Mouse (Mus musculus): ENCODE data around the gene Igsf10.
"Not testable (repeated sequence)": the region's sequence is repeated elsewhere in the genome, so short reads cannot be mapped to it uniquely, and the experiment has no call there.

The Igsf10 gene

GRCm38 (mm10) chr3:59344065-59344905 is at the start of gene Igsf10:
Gene Igsf10 (minus strand): TSS chr3:59344394.
- DNase-seq: peak; percentile 34

DNA sequence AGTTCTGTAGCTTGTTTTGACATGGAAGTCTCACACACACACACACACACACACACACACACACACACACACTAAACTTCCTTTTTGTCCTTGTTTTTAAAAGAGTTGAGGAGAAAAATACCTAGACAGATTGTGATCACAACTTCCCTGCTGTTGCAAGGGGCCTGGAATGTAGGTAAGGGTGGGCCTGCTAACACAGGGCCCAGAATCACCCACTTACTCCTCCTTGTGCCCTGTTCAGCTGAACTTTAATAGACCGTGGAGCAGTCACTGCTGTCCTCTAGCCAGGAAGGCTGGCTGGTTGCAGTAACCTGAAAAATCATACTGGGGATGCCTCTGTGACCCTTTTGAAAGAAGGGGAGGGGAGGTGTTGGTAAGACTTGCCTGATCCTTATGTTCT is 41.4 kb upstream of the Igsf10 start:
- no peak for DNase-seq

- no peak for DNase-seq
These were observed 40.8 kb upstream of the Igsf10 start for GRCm38 (mm10) chr3:59385000-59385399.

DNA sequence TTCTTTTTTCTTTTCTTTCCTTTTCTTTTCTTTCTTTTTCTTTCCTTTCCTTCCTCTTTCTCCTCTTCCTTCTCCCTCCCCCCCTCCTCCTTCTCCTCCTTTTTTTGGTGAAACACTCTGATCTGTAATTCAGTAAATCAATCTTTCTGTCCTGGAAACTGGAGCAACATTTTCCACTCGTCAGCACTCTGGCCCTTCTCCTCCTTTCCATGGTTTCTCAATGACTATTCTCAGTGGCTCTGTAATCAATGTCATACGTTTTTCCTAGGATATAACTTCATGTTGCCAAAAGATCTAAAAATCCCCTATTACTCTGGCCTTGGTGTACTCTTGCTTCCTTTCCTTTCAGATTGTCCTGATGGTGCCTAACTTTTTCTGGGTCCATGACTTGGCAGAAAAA is 40.1 kb upstream of the Igsf10 start:
- no peak for DNase-seq

DNA sequence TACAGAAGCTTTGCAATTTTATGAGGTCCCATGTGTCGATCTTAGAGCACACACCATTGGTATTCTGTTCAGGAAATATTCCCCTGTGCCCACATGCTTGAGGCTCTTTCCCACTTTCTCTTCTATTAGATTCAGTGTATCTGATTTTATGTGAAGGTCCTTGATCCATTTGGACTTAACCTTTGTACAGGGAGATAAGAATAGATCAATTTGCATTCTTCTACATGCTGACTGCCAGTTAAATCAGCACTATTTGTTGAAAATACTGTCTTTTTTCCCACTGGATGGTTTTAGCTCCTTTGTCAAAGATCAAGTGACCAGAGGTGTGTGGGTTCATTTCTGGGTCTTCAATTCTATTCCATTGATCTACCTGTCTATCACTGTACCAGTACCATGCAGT is 34.6 kb upstream of the Igsf10 start:
- not testable (repeated sequence) for DNase-seq

- DNase-seq: no peak
These were observed 17.7 kb upstream of the Igsf10 start for GRCm38 (mm10) chr3:59361895-59362294.

DNA sequence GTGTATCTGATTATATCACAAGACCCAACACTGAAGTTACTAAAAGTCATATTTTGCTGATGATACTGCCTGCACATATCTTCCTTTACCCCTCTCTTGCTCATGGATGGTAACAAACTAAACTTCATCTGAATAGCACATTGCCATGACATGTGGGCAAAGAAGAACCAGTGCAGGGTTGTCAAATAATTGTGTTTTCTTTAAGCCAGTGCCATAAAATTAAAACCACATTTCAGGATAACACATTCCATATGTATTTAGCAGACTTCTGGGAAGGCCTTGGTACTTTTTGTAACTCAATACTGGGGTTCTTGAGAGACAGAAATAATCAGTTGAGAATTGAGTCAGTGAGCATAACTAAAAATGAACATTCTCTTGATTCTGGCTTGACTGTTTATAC is 15.9 kb upstream of the Igsf10 start:
- no peak for DNase-seq

GRCm38 (mm10) chr3:59354156-59354555 is 10.0 kb upstream of the Igsf10 start:
- DNase-seq: no peak

DNA sequence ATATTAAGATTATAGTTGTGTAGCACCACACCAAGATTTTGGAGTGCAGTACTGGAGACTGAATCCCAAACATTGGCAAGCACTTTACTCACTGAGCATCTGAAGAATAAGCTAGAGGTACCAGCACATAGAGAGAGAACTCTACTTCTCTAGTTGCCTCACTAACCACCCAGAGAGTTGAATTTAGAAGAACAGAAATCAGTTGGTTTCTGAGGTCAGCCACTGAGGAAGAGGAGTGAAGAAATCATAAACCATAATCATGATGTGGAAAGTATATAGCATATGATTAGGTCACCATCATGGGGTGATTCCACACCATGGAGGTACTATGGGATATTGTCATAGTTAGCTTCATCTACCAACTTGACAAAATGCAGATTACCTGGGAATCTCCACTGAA is 7.6 kb upstream of the Igsf10 start:
- DNase-seq: no peak

DNA sequence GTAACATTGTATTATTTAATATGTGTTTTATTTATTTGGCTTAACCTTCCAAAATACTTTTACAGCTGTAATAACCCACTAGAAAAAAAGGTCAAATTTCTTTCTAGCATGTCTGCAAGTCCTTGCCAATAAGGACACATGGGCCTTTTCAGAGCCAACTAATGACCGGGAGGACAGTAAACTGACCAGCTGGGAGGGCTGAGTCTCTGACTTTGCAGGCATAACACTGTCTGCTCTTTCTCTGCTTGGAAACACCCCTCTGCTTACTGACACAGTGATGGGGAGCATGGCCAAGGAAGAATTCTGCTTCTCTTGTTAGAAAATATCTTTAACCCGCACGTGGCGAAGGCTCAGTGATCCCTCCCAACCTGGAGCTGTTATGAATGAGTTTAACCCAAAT is 1.2 kb downstream of the Igsf10 start:
- no peak for DNase-seq

- no peak for DNase-seq
These were observed 2.4 kb downstream of the Igsf10 start for GRCm38 (mm10) chr3:59341647-59342427.

- no peak for DNase-seq
These were observed 15.7 kb downstream of the Igsf10 start for GRCm38 (mm10) chr3:59328526-59328925.

DNA sequence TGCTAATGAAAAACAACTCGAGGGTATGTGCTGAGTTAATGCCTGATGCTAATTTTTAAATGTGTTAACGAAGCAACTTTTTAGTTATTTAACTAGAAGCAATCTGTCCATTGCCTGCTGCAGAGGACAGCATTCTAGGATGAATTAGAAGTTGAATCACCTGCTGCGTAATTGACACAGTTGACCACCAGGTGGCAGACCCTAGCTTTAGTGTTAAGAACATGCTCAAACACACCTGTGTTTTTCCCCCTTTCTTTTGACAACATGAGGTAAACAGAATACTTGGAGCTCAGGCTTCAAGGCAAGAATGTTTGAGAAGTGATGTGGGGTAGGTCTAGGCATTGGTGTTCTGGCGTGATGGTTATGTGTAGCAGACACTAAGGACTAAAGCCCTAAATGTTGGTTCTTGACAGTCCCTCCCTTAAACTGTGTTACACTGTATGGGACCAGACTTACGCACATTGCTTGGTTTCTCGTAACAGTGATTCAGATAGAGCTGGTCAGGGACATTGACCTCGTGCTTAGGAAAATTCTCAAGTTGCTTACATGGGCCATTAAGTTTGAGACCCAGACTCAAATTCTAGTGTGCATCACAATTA is 22.8 kb downstream of the Igsf10 start:
- peak; percentile 38 for DNase-seq

GRCm38 (mm10) chr3:59316077-59316476 is 28.1 kb downstream of the Igsf10 start:
- DNase-seq: no peak

DNA sequence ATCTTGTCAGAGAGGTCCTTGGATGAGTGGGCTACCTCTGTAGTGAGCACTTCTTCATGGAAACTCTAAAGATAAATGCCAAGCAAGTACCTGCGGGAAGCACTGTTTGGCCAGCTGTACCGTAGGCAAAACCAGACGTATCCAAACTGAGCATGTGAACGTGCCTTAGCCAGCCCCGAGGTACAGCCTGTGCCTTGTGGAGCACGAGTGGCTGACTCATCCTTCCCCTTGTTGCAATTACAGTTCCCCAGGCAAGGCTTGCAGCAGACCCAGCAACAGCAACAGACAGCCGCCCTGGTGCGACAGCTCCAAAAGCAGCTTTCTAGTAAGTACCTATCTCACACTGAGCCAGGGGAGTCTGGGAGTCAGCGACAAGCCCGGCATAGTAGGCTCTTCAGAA is 31.6 kb downstream of the Igsf10 start:
- DNase-seq: peak; percentile 48

DNA sequence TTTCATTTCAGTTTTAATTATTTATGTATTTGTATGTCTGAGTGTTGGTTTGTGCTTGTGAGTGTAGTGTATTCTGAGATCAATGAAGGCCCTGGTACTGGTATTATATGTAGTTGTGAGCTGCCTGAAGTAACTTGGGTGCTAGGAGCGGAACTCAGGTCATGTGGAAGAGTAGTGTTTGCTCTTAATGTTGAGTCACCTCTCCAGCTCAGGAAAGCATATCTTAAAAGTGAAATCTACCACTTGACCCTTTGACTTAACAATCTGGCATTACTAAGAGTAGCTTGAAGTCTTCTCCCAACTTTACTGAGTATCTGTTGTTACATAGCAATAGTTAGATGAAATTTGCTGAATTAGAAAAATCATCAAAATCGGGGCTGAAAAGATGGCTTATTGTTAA is 38.7 kb downstream of the Igsf10 start:
- no peak for DNase-seq

GRCm38 (mm10) chr3:59304944-59305343 is 39.2 kb downstream of the Igsf10 start:
- no peak for DNase-seq

GRCm38 (mm10) chr3:59297653-59298052 is 46.5 kb downstream of the Igsf10 start:
- no peak for DNase-seq

DNA sequence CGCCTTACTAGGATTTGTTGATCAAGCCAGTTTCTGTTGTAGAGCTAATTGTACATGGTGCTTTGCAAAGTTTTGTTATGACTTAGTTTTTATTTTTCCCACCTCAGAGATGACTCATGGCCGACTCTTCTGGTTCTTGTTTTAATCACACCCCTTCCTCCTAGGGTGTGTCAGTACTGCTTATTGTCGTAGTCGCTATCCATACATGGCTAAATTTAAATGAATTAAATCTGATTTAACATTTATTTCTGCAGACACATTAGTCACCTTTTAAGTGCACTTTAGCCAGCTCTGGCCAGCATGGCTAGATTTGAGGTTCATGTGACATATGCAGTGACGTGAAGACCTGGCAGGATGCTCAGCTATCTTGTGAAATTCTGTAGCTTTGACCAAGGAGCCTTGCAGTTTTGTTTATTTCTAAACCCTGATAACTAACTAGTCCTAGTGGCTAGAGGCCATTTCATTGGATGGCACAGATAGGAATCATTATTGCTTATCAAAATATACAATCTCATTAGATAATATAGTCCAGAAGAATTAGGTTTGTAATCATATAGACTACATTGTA is 47.5 kb downstream of the Igsf10 start:
- DNase-seq: no peak

- no peak for DNase-seq
These were observed 48.3 kb downstream of the Igsf10 start for GRCm38 (mm10) chr3:59295699-59296562.

GRCm38 (mm10) chr3:59293437-59294199 is 50.6 kb downstream of the Igsf10 start:
- no peak for DNase-seq

DNA sequence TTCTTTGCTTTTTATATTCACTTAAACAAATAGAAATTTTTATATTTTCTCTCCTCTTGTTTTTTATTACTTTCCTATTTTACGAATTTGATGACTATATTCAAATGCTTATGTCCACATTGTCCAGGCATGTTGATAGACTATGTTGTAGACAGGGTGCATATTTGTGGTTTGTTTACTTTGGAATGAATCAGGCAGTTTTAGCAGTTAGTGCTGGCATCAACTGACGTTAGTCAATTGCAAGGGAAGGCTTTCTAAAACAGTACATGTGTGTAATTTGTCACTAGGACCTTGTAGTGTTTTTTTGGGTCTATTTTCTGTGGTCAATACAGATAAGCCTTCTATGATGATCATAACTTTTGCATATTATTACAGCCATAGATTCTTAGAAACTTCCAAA is 53.6 kb downstream of the Igsf10 start:
- DNase-seq: no peak

Data from right cerebral cortex, postnatal 25 days (tissue).